Mouse (Mus musculus): ENCODE measurements around the gene Ahsg.
"Not testable (repeated sequence)": the region's sequence is repeated elsewhere in the genome, so short reads cannot be mapped to it uniquely, and the experiment has no call there.

Gene Ahsg

DNA sequence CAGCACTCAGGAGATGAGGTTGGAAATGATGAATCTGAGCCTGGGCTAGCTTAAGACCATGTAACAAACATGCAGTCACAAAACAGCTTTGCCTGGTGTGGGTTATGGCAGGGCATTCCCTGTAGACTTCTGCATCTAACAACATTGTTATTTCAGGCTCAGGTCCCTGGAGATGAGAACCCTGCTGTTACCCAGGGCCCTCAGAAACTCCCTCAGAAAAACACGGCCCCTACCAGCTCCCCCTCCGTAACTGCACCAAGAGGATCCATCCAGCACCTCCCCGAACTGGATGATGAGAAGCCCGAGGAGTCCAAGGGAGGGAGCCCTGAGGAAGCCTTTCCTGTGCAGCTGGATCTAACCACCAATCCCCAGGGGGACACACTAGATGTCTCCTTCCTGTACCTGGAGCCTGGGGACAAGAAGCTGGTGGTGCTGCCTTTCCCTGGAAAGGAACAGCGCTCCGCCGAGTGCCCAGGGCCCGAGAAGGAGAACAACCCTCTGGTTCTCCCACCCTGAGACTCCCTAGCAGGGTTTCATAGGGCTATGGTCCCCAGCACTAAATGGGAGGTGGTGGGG, 48.1 kb downstream of the Ahsg start:
- DNase-seq (ENCODE audit: low read depth, low spot score), result no peak

DNA sequence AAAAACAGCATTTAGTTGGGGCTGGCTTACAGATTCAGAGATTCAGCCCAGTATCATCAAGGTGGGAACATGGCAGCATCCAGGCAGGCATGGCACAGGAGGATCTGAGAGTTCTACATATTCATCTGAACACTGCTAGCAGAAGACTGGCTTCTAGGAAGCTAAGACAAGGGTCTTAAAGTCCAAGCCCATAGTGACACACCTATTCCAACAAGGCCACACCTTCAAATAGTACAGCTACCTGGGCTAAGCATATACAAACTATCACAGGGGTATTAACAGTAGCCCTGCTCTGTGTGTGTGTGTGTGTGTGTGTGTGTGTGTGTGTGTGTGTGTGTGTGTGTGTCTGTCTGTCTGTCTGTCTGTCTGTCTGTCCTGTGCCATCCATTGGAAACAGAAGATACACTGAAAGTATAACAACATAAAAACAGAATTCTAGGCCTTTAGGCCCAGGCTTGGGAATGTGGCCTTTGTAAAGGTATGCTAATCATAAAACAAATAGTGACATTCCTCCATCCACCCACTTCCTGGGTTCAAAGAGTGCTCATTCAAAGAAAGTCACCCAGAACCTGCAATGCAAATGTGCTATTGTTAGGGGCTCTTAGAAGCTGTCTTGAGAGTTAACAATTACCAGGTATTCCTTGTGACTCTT, 50.9 kb downstream of the Ahsg start:
- not testable (repeated sequence) for DNase-seq (ENCODE audit: low read depth, low spot score)

- DNase-seq (ENCODE audit: low read depth, low spot score), result no peak
Measured at GRCm38 (mm10) chr16:22947371-22947770, 56.3 kb downstream of the Ahsg start.
